Mouse (Mus musculus): ENCODE data around the gene Egln3.

Egln3 gene

GRCm38 (mm10) chr12:54203656-54204045, at the start of gene Egln3:
TSS of gene Egln3 (minus strand) at chr12:54203860.
- DNase-seq (ENCODE audit: low spot score) = peak; percentile 93

GRCm38 (mm10) chr12:54253449-54253848, 49.8 kb upstream of the Egln3 start:
- DNase-seq (ENCODE audit: low spot score) = no peak

GRCm38 (mm10) chr12:54251942-54252400, 48.3 kb upstream of the Egln3 start:
- DNase-seq (ENCODE audit: low spot score) = no peak

GRCm38 (mm10) chr12:54247835-54248234, 44.2 kb upstream of the Egln3 start:
- DNase-seq (ENCODE audit: low spot score) = no peak

- DNase-seq (ENCODE audit: low spot score) = no peak
These were observed 39.5 kb upstream of the Egln3 start for GRCm38 (mm10) chr12:54243158-54243557.

- DNase-seq (ENCODE audit: low spot score) = peak; percentile 9
These were observed 38.3 kb upstream of the Egln3 start for GRCm38 (mm10) chr12:54241976-54242375.

- DNase-seq (ENCODE audit: low spot score) = no peak
These were observed 30.1 kb upstream of the Egln3 start for GRCm38 (mm10) chr12:54233794-54234193.

- DNase-seq (ENCODE audit: low spot score) = no peak
These were observed 29.4 kb upstream of the Egln3 start for GRCm38 (mm10) chr12:54232996-54233603.

- DNase-seq (ENCODE audit: low spot score) = no peak
These were observed 28.8 kb upstream of the Egln3 start for GRCm38 (mm10) chr12:54232456-54232855.

- DNase-seq (ENCODE audit: low spot score) = no peak
These were observed 23.9 kb upstream of the Egln3 start for GRCm38 (mm10) chr12:54227551-54227950.

- no peak for DNase-seq (ENCODE audit: low spot score)
These were observed 22.7 kb upstream of the Egln3 start for GRCm38 (mm10) chr12:54226341-54226740.

GRCm38 (mm10) chr12:54225610-54226009, 21.9 kb upstream of the Egln3 start:
- DNase-seq (ENCODE audit: low spot score) = no peak

GRCm38 (mm10) chr12:54225090-54225489, 21.4 kb upstream of the Egln3 start:
- no peak for DNase-seq (ENCODE audit: low spot score)

GRCm38 (mm10) chr12:54222036-54222760, 18.5 kb upstream of the Egln3 start:
- DNase-seq (ENCODE audit: low spot score) = no peak

GRCm38 (mm10) chr12:54216673-54217072, 13.0 kb upstream of the Egln3 start:
- DNase-seq (ENCODE audit: low spot score) = no peak

GRCm38 (mm10) chr12:54214426-54214825, 10.8 kb upstream of the Egln3 start:
- peak; percentile 70 for DNase-seq (ENCODE audit: low spot score)

GRCm38 (mm10) chr12:54213871-54214270, 10.2 kb upstream of the Egln3 start:
- no peak for DNase-seq (ENCODE audit: low spot score)

GRCm38 (mm10) chr12:54213230-54213629, 9.6 kb upstream of the Egln3 start:
- DNase-seq (ENCODE audit: low spot score) = no peak

GRCm38 (mm10) chr12:54209182-54209563, 5.5 kb upstream of the Egln3 start:
- no peak for DNase-seq (ENCODE audit: low spot score)

GRCm38 (mm10) chr12:54208433-54209181, 4.9 kb upstream of the Egln3 start:
- DNase-seq (ENCODE audit: low spot score) = no peak

- no peak for DNase-seq (ENCODE audit: low spot score)
These were observed 2.1 kb upstream of the Egln3 start for GRCm38 (mm10) chr12:54205731-54206130.

GRCm38 (mm10) chr12:54205195-54205594, 1.5 kb upstream of the Egln3 start:
- DNase-seq (ENCODE audit: low spot score) = peak; percentile 79
